In genomic region chr14:90412707-90413106, GRCm38 (mm10) we compare ENCODE assay signal across 27 mouse cellular contexts.
DNase-seq lines count a peak whose midpoint lies in the region; ATAC-seq lines count a peak whose summit lies in the region.
"Had no signal": no experiment of that assay in that cellular context is flagged by ENCODE, and none has a peak within 500 bp of the region (broad histone marks: within the 10 kb centered on the region; RNA-seq: fewer than 3 reads in every experiment).

No protein-coding gene starts in this region.

- peak; percentile 2 for DNase-seq in forebrain, embryonic 14.5 days (ENCODE audit: low spot score)
- DNase-seq in forebrain, embryonic 10.5 days (ENCODE audit: extremely low spot score, low spot score) = no peak
- no peak for DNase-seq in midbrain, embryonic 11.5 days (ENCODE audit: low spot score, missing footprints)
- peak; percentile 0 for DNase-seq in brain, adult 2 months (ENCODE audit: low read depth, low spot score)
- no peak for DNase-seq in embryo, embryonic 10.5 days (ENCODE audit: low spot score)
- DNase-seq: adrenal gland, postnatal 10 days; adrenal gland, postnatal 36 days; B cell, adult 2 months; cerebellum, adult 18-20 months; cerebellum, adult 9-10 months; cerebellum, postnatal 14 days; gastrocnemius, postnatal 10 days; gastrocnemius, postnatal 36 days; heart, postnatal 36 days; kidney, adult 11 months had no signal

- ATAC-seq in forebrain, embryonic 14.5 days = no peak
- peak; percentile 43; the same call in 1 of the 2 replicates for ATAC-seq in midbrain, embryonic 13.5 days
- no peak for ATAC-seq in midbrain, embryonic 11.5 days (ENCODE audit: low FRiP score)
- ATAC-seq in forebrain, embryonic 16.5 days = peak; percentile 69
- ATAC-seq: hindbrain, embryonic 16.5 days; intestine, embryonic 15.5 days; Patski had no signal

- H3K4me3 ChIP-seq in forebrain, embryonic 14.5 days (ENCODE audit: low read depth, low read length) = no peak overlapping the region
- no peak overlapping the region for H3K4me3 ChIP-seq in forebrain, embryonic 10.5 days
- H3K4me3 ChIP-seq in midbrain, embryonic 13.5 days (replicated peaks) = no peak overlapping the region
- H3K4me3 ChIP-seq in midbrain, embryonic 11.5 days (ENCODE audit: low read depth, low read length) = no peak overlapping the region
- H3K4me3 ChIP-seq in forebrain, embryonic 16.5 days (replicated peaks; ENCODE audit: low read length) = no peak overlapping the region
- H3K4me3 ChIP-seq: embryonic facial prominence, embryonic 12.5 days; embryonic facial prominence, embryonic 15.5 days; hindbrain, embryonic 10.5 days; hindbrain, embryonic 13.5 days; intestine, embryonic 15.5 days had no signal

- H3K4me2 ChIP-seq in forebrain, embryonic 14.5 days (ENCODE audit: low read length) = no peak overlapping the region
- H3K4me2 ChIP-seq in midbrain, embryonic 13.5 days (replicated peaks) = no peak overlapping the region
- no peak overlapping the region for H3K4me2 ChIP-seq in midbrain, embryonic 11.5 days
- H3K4me2 ChIP-seq in forebrain, embryonic 16.5 days (ENCODE audit: low read length) = no peak overlapping the region
- H3K4me2 ChIP-seq: embryonic facial prominence, embryonic 12.5 days; embryonic facial prominence, embryonic 15.5 days; heart, embryonic 11.5 days; hindbrain, embryonic 13.5 days; intestine, embryonic 15.5 days had no signal

- H3K4me1 ChIP-seq in forebrain, embryonic 14.5 days (ENCODE audit: control insufficient read depth, insufficient read depth, low read length) = no peaks in the 10 kb centered on the region
- H3K4me1 ChIP-seq in forebrain, embryonic 10.5 days = no peaks in the 10 kb centered on the region
- no peaks in the 10 kb centered on the region for H3K4me1 ChIP-seq in midbrain, embryonic 13.5 days (replicated peaks)
- no peaks in the 10 kb centered on the region for H3K4me1 ChIP-seq in midbrain, embryonic 11.5 days (ENCODE audit: control insufficient read depth, insufficient read depth, low read length)
- H3K4me1 ChIP-seq in forebrain, embryonic 16.5 days (replicated peaks; ENCODE audit: control insufficient read depth, insufficient read depth, low read length) = no peaks in the 10 kb centered on the region
- H3K4me1 ChIP-seq: embryonic facial prominence, embryonic 12.5 days; embryonic facial prominence, embryonic 15.5 days; hindbrain, embryonic 10.5 days; hindbrain, embryonic 13.5 days; intestine, embryonic 15.5 days had no signal

- no peaks in the 10 kb centered on the region for H3K27me3 ChIP-seq in forebrain, embryonic 14.5 days (replicated peaks; ENCODE audit: control insufficient read depth, insufficient read depth, low read length)
- no peaks in the 10 kb centered on the region for H3K27me3 ChIP-seq in forebrain, embryonic 10.5 days (ENCODE audit: poor library complexity, severe bottlenecking)
- no peaks in the 10 kb centered on the region for H3K27me3 ChIP-seq in midbrain, embryonic 13.5 days
- H3K27me3 ChIP-seq in midbrain, embryonic 11.5 days (ENCODE audit: control insufficient read depth, insufficient read depth, low read length) = no peaks in the 10 kb centered on the region
- no peaks in the 10 kb centered on the region for H3K27me3 ChIP-seq in forebrain, embryonic 16.5 days (replicated peaks; ENCODE audit: control insufficient read depth, insufficient read depth, low read length)
- H3K27me3 ChIP-seq: CH12.LX; embryonic facial prominence, embryonic 12.5 days; embryonic facial prominence, embryonic 15.5 days; hindbrain, embryonic 13.5 days; intestine, embryonic 15.5 days; Patski had no signal

- H3K9me3 ChIP-seq in forebrain, embryonic 14.5 days (replicated peaks; ENCODE audit: control insufficient read depth, low read length) = no peaks in the 10 kb centered on the region
- no peaks in the 10 kb centered on the region for H3K9me3 ChIP-seq in forebrain, embryonic 10.5 days
- H3K9me3 ChIP-seq in midbrain, embryonic 13.5 days = no peaks in the 10 kb centered on the region
- no peaks in the 10 kb centered on the region for H3K9me3 ChIP-seq in midbrain, embryonic 11.5 days (ENCODE audit: control insufficient read depth, low read length)
- H3K9me3 ChIP-seq in forebrain, embryonic 16.5 days (ENCODE audit: control insufficient read depth, low read length) = no peaks in the 10 kb centered on the region
- H3K9me3 ChIP-seq: embryonic facial prominence, embryonic 12.5 days; embryonic facial prominence, embryonic 15.5 days; G1E; hindbrain, embryonic 10.5 days; hindbrain, embryonic 13.5 days; intestine, embryonic 15.5 days had no signal

- 61% methylated on average over 3 of the region's 3 CpGs for WGBS in forebrain, embryonic 14.5 days
- WGBS in forebrain, embryonic 10.5 days = 86% methylated on average over 3 of the region's 3 CpGs
- WGBS in midbrain, embryonic 13.5 days = 71% methylated on average over 3 of the region's 3 CpGs
- WGBS in midbrain, embryonic 11.5 days = 85% methylated on average over 3 of the region's 3 CpGs
- 55% methylated on average over 3 of the region's 3 CpGs for WGBS in forebrain, embryonic 16.5 days

- no peak overlapping the region for H3K9ac ChIP-seq in forebrain, embryonic 14.5 days (ENCODE audit: low read length)
- no peak overlapping the region for H3K9ac ChIP-seq in midbrain, embryonic 13.5 days (replicated peaks)
- no peak overlapping the region for H3K9ac ChIP-seq in midbrain, embryonic 11.5 days (ENCODE audit: low read length)
- no peak overlapping the region for H3K9ac ChIP-seq in forebrain, embryonic 16.5 days (replicated peaks; ENCODE audit: low read depth, low read length)
- H3K9ac ChIP-seq: embryonic facial prominence, embryonic 12.5 days; embryonic facial prominence, embryonic 15.5 days; hindbrain, embryonic 13.5 days; intestine, embryonic 15.5 days had no signal

- H3K36me3 ChIP-seq in forebrain, embryonic 14.5 days (ENCODE audit: control insufficient read depth, insufficient read depth, low read length) = no peaks in the 10 kb centered on the region
- no peaks in the 10 kb centered on the region for H3K36me3 ChIP-seq in forebrain, embryonic 10.5 days (replicated peaks)
- H3K36me3 ChIP-seq in midbrain, embryonic 13.5 days = no peaks in the 10 kb centered on the region
- no peaks in the 10 kb centered on the region for H3K36me3 ChIP-seq in midbrain, embryonic 11.5 days (ENCODE audit: control insufficient read depth, insufficient read depth, low read length)
- H3K36me3 ChIP-seq in forebrain, embryonic 16.5 days (ENCODE audit: control insufficient read depth, insufficient read depth) = no peaks in the 10 kb centered on the region
- H3K36me3 ChIP-seq: embryonic facial prominence, embryonic 12.5 days; embryonic facial prominence, embryonic 15.5 days; G1E; hindbrain, embryonic 10.5 days; hindbrain, embryonic 13.5 days; intestine, embryonic 15.5 days had no signal

- H3K27ac ChIP-seq in forebrain, embryonic 14.5 days (ENCODE audit: low read depth, low read length) = no peak overlapping the region
- H3K27ac ChIP-seq in forebrain, embryonic 10.5 days = no peak overlapping the region
- no peak overlapping the region for H3K27ac ChIP-seq in midbrain, embryonic 13.5 days
- no peak overlapping the region for H3K27ac ChIP-seq in midbrain, embryonic 11.5 days (ENCODE audit: low read depth, low read length)
- H3K27ac ChIP-seq in forebrain, embryonic 16.5 days (ENCODE audit: low read length) = no peak overlapping the region
- H3K27ac ChIP-seq: embryonic facial prominence, embryonic 12.5 days; embryonic facial prominence, embryonic 15.5 days; hindbrain, embryonic 10.5 days; hindbrain, embryonic 13.5 days; intestine, embryonic 15.5 days had no signal

Comparison
In these comparisons a context has a peak if more than half of its experiments do, and no peak if none do; other contexts are left out.
1. ATAC-seq: peak in midbrain, embryonic 13.5 days (single experiment) and forebrain, embryonic 16.5 days (single experiment); none in forebrain, embryonic 14.5 days (single experiment) and midbrain, embryonic 11.5 days (single experiment).
2. DNase-seq: peak in forebrain, embryonic 14.5 days (single experiment) and brain, adult 2 months (single experiment); none in forebrain, embryonic 10.5 days (single experiment), midbrain, embryonic 11.5 days (single experiment) and embryo, embryonic 10.5 days (single experiment).